Mouse (Mus musculus) thymus, adult 2 months (tissue): Measurements from ENCODE around the gene Mut. TPM values are rescaled to one million over a fixed set of nuclear protein-coding genes. Genes with fewer than 3 reads are reported as not detected.

Source experiments
- DNase-seq: peaks from one replicate; pipeline ENCODE4 v3.0.0; 2021
- H3K27ac ChIP-seq: fragments of 200-500 bp; 2 replicates; pipeline ENCODE4 v1.5.1; 2012; ENCODE audit warnings: low read length, control low read depth; ENCODE audit not compliant: control insufficient read depth, insufficient read depth
- H3K27me3 ChIP-seq: fragments of 200-500 bp; 2 replicates; pipeline ENCODE4 v1.6.1; 2012; ENCODE audit warnings: mild to moderate bottlenecking, low read length, moderate library complexity, mixed read lengths; ENCODE audit not compliant: control insufficient read depth, insufficient read depth
- H3K36me3 ChIP-seq: fragments of 200-500 bp; 2 replicates; pipeline ENCODE4 v1.6.1; 2012; ENCODE audit warnings: mild to moderate bottlenecking, low read length, moderate library complexity; ENCODE audit not compliant: control insufficient read depth, insufficient read depth
- H3K4me1 ChIP-seq: fragments of 200-500 bp; replicated peaks from 2 replicates; pipeline ENCODE4 v1.6.1; 2012; ENCODE audit warnings: low read length; ENCODE audit not compliant: control insufficient read depth, insufficient read depth
- H3K4me3 ChIP-seq: fragments of 200-500 bp; 2 replicates; pipeline ENCODE4 v1.5.1; 2012; ENCODE audit warnings: mild to moderate bottlenecking, low read length, control low read depth, moderate library complexity; ENCODE audit not compliant: control insufficient read depth, insufficient read depth
- CTCF ChIP-seq: fragments of 200-500 bp; IDR thresholded peaks from 2 replicates; pipeline ENCODE4 v1.5.1; 2012; ENCODE audit warnings: mild to moderate bottlenecking, control low read depth, low read length, moderate library complexity, borderline replicate concordance; ENCODE audit not compliant: control insufficient read depth, poor library complexity, insufficient read depth; ENCODE audit errors: extremely low read depth
- POLR2A ChIP-seq: fragments of 200-500 bp; IDR thresholded peaks from 2 replicates; pipeline ENCODE4 v1.6.1; 2012; ENCODE audit warnings: mild to moderate bottlenecking, low read length, control low read depth, moderate library complexity; ENCODE audit not compliant: control insufficient read depth, poor library complexity, insufficient read depth; ENCODE audit errors: extremely low read depth
- WGBS: fragments of 180-500 bp; shearing (Covaris S2); methylation state at CpG from one replicate; pipeline ENCODE4 v1.1.7; 2018; 5-methylcytosine and 5-hydroxymethylcytosine counted together
- polyA plus RNA-seq: library from polyadenylated mRNA; depleted of rRNA; stranded (reverse); fragments of >200 nt; gene quantifications from 2 replicates; pipeline ENCODE4 v1.2.3, GENCODE M21; 2012; rRNA removed

The Mut gene
- polyA plus RNA-seq, 1 experiment: 9.2 TPM

DNA sequence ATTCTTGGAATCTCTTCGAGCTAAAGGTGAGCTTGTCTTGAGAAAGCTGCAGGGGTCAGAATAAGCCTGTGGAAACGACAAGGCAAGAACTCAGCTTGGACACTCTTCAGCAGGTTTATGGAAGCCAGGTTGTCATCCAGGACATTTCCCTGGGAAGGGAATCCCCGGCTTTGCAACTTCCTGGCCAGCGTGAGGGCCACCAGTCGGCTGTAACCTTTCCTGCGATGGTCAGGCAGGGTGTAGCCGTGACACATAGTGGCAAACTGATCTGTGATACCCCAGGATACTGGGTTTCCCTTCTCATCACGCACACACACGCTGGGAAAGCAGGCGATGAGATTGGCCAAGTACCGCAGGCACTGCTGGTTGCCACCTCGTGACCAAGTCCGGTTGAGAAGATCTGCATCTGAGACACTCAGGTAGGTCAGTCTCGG, 29.7 kb upstream of the Mut start:
- no peak for DNase-seq
- H3K4me3 ChIP-seq: no peak overlapping the region
- TF ChIP-seq CTCF: no peak
- no peak for TF ChIP-seq POLR2A
- no peaks in the 10 kb centered on the region for H3K36me3 ChIP-seq
- no peaks in the 10 kb centered on the region for H3K27me3 ChIP-seq
- H3K4me1 ChIP-seq: no peaks in the 10 kb centered on the region
- no peak overlapping the region for H3K27ac ChIP-seq
- WGBS: 16% methylated on average over 13 of the region's 14 CpGs

DNA sequence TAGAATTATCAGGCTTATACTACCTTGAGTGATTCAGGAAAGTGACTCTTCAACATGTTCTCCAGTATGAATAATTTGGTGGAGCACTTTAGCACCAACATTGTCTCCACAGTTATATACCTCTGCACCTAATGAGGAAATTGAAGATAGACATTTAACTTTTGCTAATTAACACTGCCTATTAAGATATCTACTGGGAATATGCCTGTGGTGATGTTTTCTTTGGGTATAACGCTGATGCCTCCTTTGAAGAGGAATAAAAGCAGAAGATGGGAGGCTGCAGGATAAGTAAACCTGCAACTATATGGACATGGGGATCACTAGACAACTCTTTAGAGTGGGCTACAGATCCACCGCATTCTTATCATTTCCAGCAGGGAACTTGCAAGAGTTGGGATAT, 20.2 kb upstream of the Mut start, which contains the start of gene Glyatl3:
TSS of gene Glyatl3 (minus strand) at position 101 of the 400 bp plus-strand sequence.
- Histone ChIP-seq H3K27me3 (no peaks in the 10 kb centered on the region), H3K4me1 (no peaks in the 10 kb centered on the region), H3K27ac (no peak within 1 kb of the TSS), H3K4me3 (no peak within 1 kb of the TSS), H3K36me3 (no peaks in the 10 kb centered on the region)
- WGBS: 97% methylated on average over 2 of the region's 2 CpGs
- no peak for TF ChIP-seq POLR2A
- no peak for TF ChIP-seq CTCF
- no peak for DNase-seq

DNA sequence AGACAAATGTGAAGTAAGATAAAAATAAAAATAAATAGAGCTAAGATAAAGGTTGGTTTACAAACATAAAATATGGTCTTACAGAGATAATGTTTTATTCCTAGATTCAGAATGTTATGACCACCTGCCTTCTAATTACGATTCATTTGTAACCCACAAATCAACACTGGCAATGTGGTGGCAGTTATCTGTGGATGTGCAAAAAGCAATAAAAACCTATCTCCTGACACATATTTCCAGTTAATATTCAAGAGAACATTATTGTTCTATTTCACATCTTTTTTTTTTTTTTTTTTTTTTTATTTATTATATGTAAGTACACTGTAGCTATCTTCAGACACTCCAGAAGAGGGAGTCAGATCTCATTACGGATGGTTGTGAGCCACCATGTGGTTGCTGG, 19.0 kb upstream of the Mut start:
- no peak overlapping the region for H3K4me3 ChIP-seq
- H3K36me3 ChIP-seq: no peaks in the 10 kb centered on the region
- TF ChIP-seq CTCF (no peak), POLR2A (no peak)
- H3K4me1 ChIP-seq: no peaks in the 10 kb centered on the region
- no peaks in the 10 kb centered on the region for H3K27me3 ChIP-seq
- H3K27ac ChIP-seq: no peak overlapping the region
- 93% methylated on average over 2 of the region's 2 CpGs for WGBS
- no peak for DNase-seq

GRCm38 (mm10) chr17:40933985-40934384, 500 bp upstream of the Mut start:
- WGBS: under 1% methylated on average over 14 of the region's 14 CpGs
- Histone ChIP-seq H3K4me3 (peak overlapping the region; percentile 94), H3K4me1 (no peaks in the 10 kb centered on the region), H3K27ac (peak overlapping the region; percentile 30; the same call in 1 of the 2 replicates), H3K36me3 (peaks cover 4% of the 10 kb centered on the region; the same call in 1 of the 2 replicates), H3K27me3 (no peaks in the 10 kb centered on the region)
- no peak for TF ChIP-seq POLR2A
- TF ChIP-seq CTCF: no peak
- no peak for DNase-seq

- H3K4me1 ChIP-seq: no peaks in the 10 kb centered on the region
- no peak for TF ChIP-seq POLR2A
- no peak for TF ChIP-seq CTCF
- H3K4me3 ChIP-seq: no peak overlapping the region
- no peaks in the 10 kb centered on the region for H3K27me3 ChIP-seq
- H3K36me3 ChIP-seq: peaks cover 12% of the 10 kb centered on the region; the same call in 1 of the 2 replicates
- no peak overlapping the region for H3K27ac ChIP-seq
- 94% methylated on average over 3 of the region's 3 CpGs for WGBS
- DNase-seq: no peak
Observed at GRCm38 (mm10) chr17:40948518-40948917, 14.0 kb downstream of the Mut start.

DNA sequence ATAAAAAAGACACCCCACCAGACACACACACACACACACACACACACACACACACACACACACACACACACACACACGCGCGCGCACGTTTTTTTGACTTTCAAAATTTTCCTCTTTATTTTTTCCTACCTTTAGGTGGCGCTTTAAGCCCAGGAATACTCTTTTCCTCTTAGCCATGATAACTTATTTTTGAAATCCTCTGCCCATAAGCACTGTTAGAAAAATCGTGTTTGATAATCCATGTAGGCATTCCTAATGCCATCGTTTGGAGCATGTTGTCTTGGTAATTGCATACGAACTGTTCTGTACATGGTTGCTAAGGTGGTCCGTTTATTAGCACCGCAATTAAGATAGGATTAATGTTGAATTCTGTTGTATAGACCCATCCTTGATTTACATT, 43.4 kb downstream of the Mut start:
- no peak for TF ChIP-seq CTCF
- TF ChIP-seq POLR2A: no peak
- no peak for DNase-seq
- WGBS: 82% methylated on average over 11 of the region's 11 CpGs
- H3K27ac ChIP-seq: no peak overlapping the region
- H3K4me3 ChIP-seq: no peak overlapping the region
- H3K4me1 ChIP-seq: no peaks in the 10 kb centered on the region
- no peaks in the 10 kb centered on the region for H3K27me3 ChIP-seq
- no peaks in the 10 kb centered on the region for H3K36me3 ChIP-seq

- Histone ChIP-seq H3K36me3 (no peaks in the 10 kb centered on the region), H3K4me3 (no peak overlapping the region), H3K27me3 (no peaks in the 10 kb centered on the region), H3K4me1 (no peaks in the 10 kb centered on the region), H3K27ac (no peak overlapping the region)
- TF ChIP-seq POLR2A: no peak
- no peak for TF ChIP-seq CTCF
- DNase-seq: no peak
- WGBS: 63% methylated on average over 3 of the region's 3 CpGs
Observed at GRCm38 (mm10) chr17:40992102-40992501, 57.6 kb downstream of the Mut start.

Other genes with a start within 250 kb of the Mut start
- gene Esp1, start 207.6 kb upstream of the Mut start, polyA plus RNA-seq: not detected in 2 replicates
- 0.47 TPM in 1 of 2 replicates, not detected in the other for gene Crisp2, start 127.7 kb upstream of the Mut start, polyA plus RNA-seq
- gene Rhag, start 123.6 kb upstream of the Mut start, polyA plus RNA-seq: not detected in 2 replicates
- gene 9130008F23Rik, start 54.1 kb upstream of the Mut start, polyA plus RNA-seq: 0.70 and 1.3 TPM in 2 replicates
- 0.09 and 0.27 TPM in 2 replicates for gene Glyatl3, start 20.3 kb upstream of the Mut start, polyA plus RNA-seq
- gene Cenpq, start 362 bp downstream of the Mut start, polyA plus RNA-seq: 3.9 and 4.8 TPM in 2 replicates